Mouse (Mus musculus) right cerebral cortex, postnatal 25 days (tissue): ENCODE measurements at regions not wholly inside any gene's neighbourhood (a gene's known extent, or its start where the extent isn't known, plus 50 kb on each side); places are given as distances from the start of the nearest gene placed in this dataset.
"Not testable (repeated sequence)": the region's sequence is repeated elsewhere in the genome, so short reads cannot be mapped to it uniquely, and the experiment has no call there.

Source experiments
- DNase-seq: peaks from one replicate; pipeline ENCODE4 v3.0.0; 2022

GRCm38 (mm10) chr8:35125179-35125578 lies 640.4 kb upstream of the Gm19410 start:
- no peak for DNase-seq

- DNase-seq, result no peak
Observed at GRCm38 (mm10) chr8:35132281-35132680, 633.3 kb upstream of the Gm19410 start.

- no peak for DNase-seq
Observed at GRCm38 (mm10) chr8:35135630-35136029, 630.0 kb upstream of the Gm19410 start.

GRCm38 (mm10) chr8:35136643-35137042 lies 628.9 kb upstream of the Gm19410 start:
- DNase-seq, result no peak

- DNase-seq, result no peak
Observed at GRCm38 (mm10) chr8:35140775-35141174, 624.8 kb upstream of the Gm19410 start.

GRCm38 (mm10) chr8:35143018-35143656 lies 622.5 kb upstream of the Gm19410 start:
- no peak for DNase-seq

GRCm38 (mm10) chr8:35143684-35144083 lies 621.9 kb upstream of the Gm19410 start:
- DNase-seq, result no peak

GRCm38 (mm10) chr8:35144401-35144800 lies 621.2 kb upstream of the Gm19410 start:
- no peak for DNase-seq

GRCm38 (mm10) chr8:35147481-35147880 lies 618.1 kb upstream of the Gm19410 start:
- DNase-seq, result no peak

- DNase-seq, result no peak
Observed at GRCm38 (mm10) chr8:35147967-35148366, 617.6 kb upstream of the Gm19410 start.

- DNase-seq, result no peak
Observed at GRCm38 (mm10) chr8:35152585-35152984, 613.0 kb upstream of the Gm19410 start.

GRCm38 (mm10) chr8:35156272-35156671 lies 609.3 kb upstream of the Gm19410 start:
- DNase-seq, result no peak

GRCm38 (mm10) chr8:35157711-35158110 lies 607.9 kb upstream of the Gm19410 start:
- no peak for DNase-seq

GRCm38 (mm10) chr8:35159329-35159728 lies 606.3 kb upstream of the Gm19410 start:
- DNase-seq, result peak; percentile 43

- no peak for DNase-seq
Observed at GRCm38 (mm10) chr8:35160230-35160629, 605.4 kb upstream of the Gm19410 start.

GRCm38 (mm10) chr8:35162166-35162565 lies 603.4 kb upstream of the Gm19410 start:
- DNase-seq, result not testable (repeated sequence)

GRCm38 (mm10) chr8:35166611-35167010 lies 599.0 kb upstream of the Gm19410 start:
- no peak for DNase-seq

- DNase-seq, result no peak
Observed at GRCm38 (mm10) chr8:35171536-35172310, 593.9 kb upstream of the Gm19410 start.

GRCm38 (mm10) chr8:35177314-35177713 lies 588.3 kb upstream of the Gm19410 start:
- DNase-seq, result no peak

- DNase-seq, result no peak
Observed at GRCm38 (mm10) chr8:35180075-35180474, 585.5 kb upstream of the Gm19410 start.

GRCm38 (mm10) chr8:35182141-35182540 lies 583.4 kb upstream of the Gm19410 start:
- no peak for DNase-seq

- DNase-seq, result no peak
Observed at GRCm38 (mm10) chr8:35183423-35183822, 582.2 kb upstream of the Gm19410 start.

- no peak for DNase-seq
Observed at GRCm38 (mm10) chr8:35185165-35185564, 580.4 kb upstream of the Gm19410 start.

- DNase-seq, result no peak
Observed at GRCm38 (mm10) chr8:35188531-35188930, 577.1 kb upstream of the Gm19410 start.

GRCm38 (mm10) chr8:35189695-35190094 lies 575.9 kb upstream of the Gm19410 start:
- DNase-seq, result no peak
